Mouse (Mus musculus) bone marrow, adult 2 months (tissue): ENCODE results near the gene Sh3bgrl2.

Experiments
- CTCF ChIP-seq: fragments of 200-500 bp; IDR thresholded peaks from 2 replicates; pipeline ENCODE4 v1.5.1; 2011; ENCODE audit warnings: low read length, control low read depth; ENCODE audit not compliant: control insufficient read depth, insufficient read depth
- POLR2A ChIP-seq: fragments of 200-500 bp; IDR thresholded peaks from 2 replicates; pipeline ENCODE4 v1.6.1; 2011; ENCODE audit warnings: low read depth, mild to moderate bottlenecking, control low read depth, low read length, borderline replicate concordance; ENCODE audit not compliant: control insufficient read depth

- TF ChIP-seq POLR2A: no peak
- no peak for TF ChIP-seq CTCF
These were observed 118.9 kb downstream of the Sh3bgrl2 start for GRCm38 (mm10) chr9:83667031-83667430.
